Mouse (Mus musculus): ENCODE data around the gene Vps26c.

GRCm38 (mm10) chr16:94484752-94485535, 41.7 kb downstream of the Vps26c start:
- no peak for TF ChIP-seq CTCF (IDR thresholded peaks at IDR 0.05; ENCODE audit: extremely low read depth, insufficient read depth, low read length)
- TF ChIP-seq POLR2A (IDR thresholded peaks at IDR 0.05; ENCODE audit: extremely low read depth, insufficient read depth, low read length): no peak
